Mouse (Mus musculus) telencephalon, adult 2 months (tissue): ENCODE data around the gene Sst.
"Not testable (repeated sequence)": the region's sequence is repeated elsewhere in the genome, so short reads cannot be mapped to it uniquely, and the experiment has no call there.

Source experiments
- DNase-seq: peaks from one replicate; pipeline ENCODE4 v3.0.0-alpha.2; 2011; ENCODE audit warnings: low read depth, low spot score

Gene Sst

GRCm38 (mm10) chr16:23890636-23891035 lies at the start of gene Sst:
Gene Sst, minus strand, starts transcription at chr16:23890958.
- no peak for DNase-seq

- no peak for DNase-seq
These were observed 43.6 kb upstream of the Sst start for GRCm38 (mm10) chr16:23934397-23934796.

- no peak for DNase-seq
These were observed 41.5 kb upstream of the Sst start, which contains the start of gene Rtp2 for GRCm38 (mm10) chr16:23932294-23932693. Gene Rtp2, minus strand, starts transcription at chr16:23932394.

GRCm38 (mm10) chr16:23931275-23931674 lies 40.5 kb upstream of the Sst start:
- no peak for DNase-seq

- DNase-seq = no peak
These were observed 39.8 kb upstream of the Sst start for GRCm38 (mm10) chr16:23930426-23931073.

GRCm38 (mm10) chr16:23927301-23928114 lies 36.8 kb upstream of the Sst start:
- no peak for DNase-seq

GRCm38 (mm10) chr16:23922906-23923305 lies 32.1 kb upstream of the Sst start:
- no peak for DNase-seq

- DNase-seq = no peak
These were observed 30.9 kb upstream of the Sst start for GRCm38 (mm10) chr16:23921697-23922096.

- DNase-seq = no peak
These were observed 28.7 kb upstream of the Sst start for GRCm38 (mm10) chr16:23919418-23919817.

- no peak for DNase-seq
These were observed 22.6 kb upstream of the Sst start for GRCm38 (mm10) chr16:23913401-23913800.

- DNase-seq = no peak
These were observed 22.0 kb upstream of the Sst start for GRCm38 (mm10) chr16:23912741-23913140.

GRCm38 (mm10) chr16:23909015-23909354 lies 18.2 kb upstream of the Sst start:
- not testable (repeated sequence) for DNase-seq

- not testable (repeated sequence) for DNase-seq
These were observed 17.6 kb upstream of the Sst start for GRCm38 (mm10) chr16:23908076-23909014.

- DNase-seq = not testable (repeated sequence)
These were observed 15.8 kb upstream of the Sst start for GRCm38 (mm10) chr16:23906586-23906985.

GRCm38 (mm10) chr16:23901411-23901810 lies 10.7 kb upstream of the Sst start:
- DNase-seq = no peak

GRCm38 (mm10) chr16:23900061-23900460 lies 9.3 kb upstream of the Sst start:
- DNase-seq = peak; percentile 51

- DNase-seq = peak; percentile 63
These were observed 8.1 kb upstream of the Sst start for GRCm38 (mm10) chr16:23898840-23899239.

- peak; percentile 74 for DNase-seq
These were observed 7.3 kb upstream of the Sst start for GRCm38 (mm10) chr16:23897984-23898586.

GRCm38 (mm10) chr16:23897486-23897885 lies 6.7 kb upstream of the Sst start:
- DNase-seq = no peak

GRCm38 (mm10) chr16:23895135-23895534 lies 4.4 kb upstream of the Sst start:
- DNase-seq = no peak

- DNase-seq = no peak
These were observed 607 bp downstream of the Sst start for GRCm38 (mm10) chr16:23890151-23890550.
